Mouse (Mus musculus): ENCODE measurements around the gene Fignl2. TPM values are rescaled to one million over a fixed set of nuclear protein-coding genes. Genes with fewer than 3 reads are reported as not detected.

The Fignl2 gene
- total RNA-seq, 2 experiments from 2014 or later = 13.5 to 13.8 TPM

GRCm38 (mm10) chr15:101094979-101095378, 16.6 kb upstream of the Fignl2 start:
- no peak for DNase-seq (ENCODE audit: low spot score in 2 of 2)

- no peak for DNase-seq (ENCODE audit: low spot score in 2 of 2)
These were observed 15.6 kb upstream of the Fignl2 start for GRCm38 (mm10) chr15:101093988-101094387.

DNA sequence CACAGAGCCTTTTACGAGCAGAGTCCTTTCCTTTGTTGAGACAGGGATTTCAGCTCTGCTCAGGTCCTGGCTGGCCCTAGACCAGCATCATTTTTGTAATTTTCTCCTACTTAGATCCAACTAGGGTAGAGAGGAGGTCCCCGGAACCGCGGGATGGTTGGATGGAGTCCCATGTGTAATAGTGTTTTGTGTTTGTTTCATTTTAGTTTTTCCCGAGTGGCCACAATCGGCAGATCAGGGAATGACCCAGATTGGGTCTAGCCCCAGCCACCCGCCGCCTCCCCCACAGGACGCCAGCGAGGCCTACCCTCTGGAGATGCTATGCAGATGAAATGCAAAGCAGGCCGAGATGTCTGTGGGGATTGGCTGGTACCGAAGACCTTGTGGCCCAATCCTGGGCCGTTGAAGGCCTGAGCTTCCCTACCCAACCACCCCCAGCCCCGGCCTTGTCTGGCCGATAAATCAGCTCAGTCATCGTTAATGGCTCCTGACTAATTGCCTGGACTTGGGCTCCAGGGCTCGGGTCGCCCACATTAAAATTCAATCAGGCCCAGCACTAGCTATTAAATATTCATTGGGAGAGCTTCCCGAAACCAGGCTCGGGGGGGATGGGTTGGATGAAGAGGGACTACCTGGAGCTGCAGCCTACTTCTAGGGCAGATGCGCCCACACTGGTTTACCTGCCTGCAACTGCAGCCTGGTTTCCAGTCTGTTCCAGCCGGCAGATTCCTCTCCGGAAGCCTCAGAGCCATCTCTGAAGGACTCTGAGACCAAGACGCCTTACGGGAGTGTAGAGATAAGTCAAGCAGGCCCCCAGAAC, 14.7 kb upstream of the Fignl2 start:
- DNase-seq (ENCODE audit: low spot score in 2 of 2) = peak in 1 of 2 experiments; percentile 43

DNA sequence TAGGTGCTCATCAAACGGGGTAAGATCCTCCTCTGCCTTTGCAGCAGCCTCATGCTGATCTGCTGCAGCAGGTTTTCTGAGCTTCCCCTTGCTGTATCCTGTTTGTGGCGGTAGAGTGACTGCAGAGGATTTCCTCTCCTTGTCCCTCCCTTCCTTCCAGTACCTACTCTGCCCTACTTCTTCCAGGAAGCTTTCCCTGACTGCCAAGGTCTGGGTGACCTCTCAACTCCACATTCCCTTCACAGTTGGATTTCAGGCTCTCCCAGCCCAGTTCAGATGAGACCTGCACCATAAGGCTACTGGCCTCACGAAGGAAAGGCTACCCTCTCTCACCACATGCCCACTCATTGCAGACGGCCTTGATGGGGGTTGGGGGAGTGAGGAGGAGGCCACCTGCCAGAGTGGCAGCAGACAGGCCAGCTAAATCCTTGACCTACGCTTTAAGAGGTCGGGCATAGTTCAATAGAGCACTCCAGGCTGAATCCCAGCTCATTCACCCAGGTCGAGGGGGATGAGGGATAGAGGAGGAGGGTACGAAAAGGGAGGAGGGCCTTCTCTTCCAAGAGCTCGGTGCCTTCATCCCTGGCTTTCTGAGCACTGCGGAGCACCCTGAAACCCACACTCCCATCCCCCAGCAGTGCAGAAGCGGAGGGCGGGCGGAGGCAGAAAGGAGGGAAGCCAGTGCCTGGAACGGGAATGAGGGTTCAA, 13.9 kb upstream of the Fignl2 start:
- no peak for DNase-seq (ENCODE audit: low spot score in 2 of 2)

- DNase-seq (ENCODE audit: low spot score in 2 of 2) = no peak
These were observed 13.2 kb upstream of the Fignl2 start for GRCm38 (mm10) chr15:101091551-101091950.

GRCm38 (mm10) chr15:101088291-101088690, 9.9 kb upstream of the Fignl2 start:
- DNase-seq (ENCODE audit: low spot score in 2 of 2) = no peak

GRCm38 (mm10) chr15:101086956-101087355, 8.6 kb upstream of the Fignl2 start:
- peak in 1 of 2 experiments; percentile 63 for DNase-seq (ENCODE audit: low spot score in 2 of 2)

GRCm38 (mm10) chr15:101086451-101086850, 8.1 kb upstream of the Fignl2 start:
- no peak for DNase-seq (ENCODE audit: low spot score in 2 of 2)

DNA sequence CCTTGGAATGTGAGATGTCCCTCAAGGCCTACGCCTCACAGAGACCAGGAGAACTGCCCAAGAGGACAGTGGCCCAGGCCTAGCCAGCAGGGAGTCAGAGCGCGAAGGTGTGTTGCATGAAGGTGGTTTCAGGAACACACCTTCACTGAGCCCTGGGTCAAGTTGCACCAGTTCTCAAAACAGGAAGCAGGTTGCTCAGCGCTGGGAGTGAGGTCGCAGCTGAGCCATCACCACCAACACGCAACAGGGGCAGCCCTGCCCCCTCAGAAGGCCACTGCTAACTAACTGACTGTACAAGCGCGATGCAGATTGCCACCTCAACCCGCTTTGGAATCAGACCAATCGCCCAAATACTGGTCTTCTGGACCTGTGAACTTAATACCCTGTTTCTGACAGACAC, 6.1 kb upstream of the Fignl2 start:
- no peak for DNase-seq (ENCODE audit: low spot score in 2 of 2)

GRCm38 (mm10) chr15:101082236-101082635, 3.9 kb upstream of the Fignl2 start:
- no peak for DNase-seq (ENCODE audit: low spot score in 2 of 2)

DNA sequence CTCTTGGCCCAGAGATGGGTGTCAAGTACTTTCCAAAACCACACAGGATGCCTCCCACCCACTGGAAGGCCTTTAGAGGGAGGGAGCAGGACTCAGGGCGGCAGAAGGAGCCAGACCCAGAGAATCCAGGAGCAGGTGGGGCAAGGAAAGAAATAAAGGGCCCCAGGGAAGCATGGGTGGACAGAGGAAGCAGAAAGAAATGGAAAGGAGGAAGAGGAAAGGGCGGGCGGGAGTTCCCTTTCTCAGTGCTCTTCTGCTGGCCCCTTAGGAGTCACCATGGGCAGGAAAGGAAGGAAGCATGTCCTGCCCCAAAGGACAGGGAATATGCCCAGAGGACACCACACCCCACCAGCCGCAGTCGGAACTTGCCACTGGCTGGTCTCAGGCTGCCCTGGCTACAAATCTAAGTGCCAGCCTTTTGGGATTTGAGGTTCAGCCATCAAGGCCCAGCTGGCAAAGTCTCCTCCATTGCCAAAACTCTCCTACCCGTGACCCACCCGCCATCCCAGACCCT, 2.7 kb upstream of the Fignl2 start:
- DNase-seq (ENCODE audit: low spot score in 2 of 2) = no peak

- DNase-seq (ENCODE audit: low spot score in 2 of 2) = no peak
These were observed 1.7 kb upstream of the Fignl2 start for GRCm38 (mm10) chr15:101080031-101080520.

DNA sequence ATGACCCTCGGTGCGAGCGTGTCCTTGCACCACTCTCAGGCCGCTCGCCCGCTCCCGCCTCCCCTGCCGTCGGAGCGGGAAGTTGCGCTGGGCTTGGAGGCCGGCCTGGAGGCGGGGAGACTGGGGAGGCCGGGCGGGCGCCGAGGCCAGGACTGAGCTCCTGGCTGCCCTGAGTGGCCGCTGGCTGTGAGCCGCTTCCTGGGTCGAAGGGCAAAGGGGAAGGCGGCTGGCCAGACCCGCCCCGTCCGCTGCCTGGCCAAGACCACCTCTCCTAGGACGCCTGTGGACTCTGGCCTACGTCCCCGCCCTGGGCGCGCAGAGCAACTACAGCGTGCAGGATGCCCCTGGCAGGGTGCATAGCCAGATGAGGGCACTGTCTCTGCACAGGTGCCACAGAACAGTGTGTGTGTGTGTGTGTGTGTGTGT, 377 bp upstream of the Fignl2 start:
- peak; percentile 77 to 82 for DNase-seq (ENCODE audit: low spot score in 2 of 2)

GRCm38 (mm10) chr15:101077001-101077812, 1.2 kb downstream of the Fignl2 start:
- DNase-seq (ENCODE audit: low spot score in 2 of 2) = no peak

GRCm38 (mm10) chr15:101076071-101077000, 2.0 kb downstream of the Fignl2 start:
- DNase-seq (ENCODE audit: low spot score in 2 of 2) = no peak

GRCm38 (mm10) chr15:101075656-101076055, 2.7 kb downstream of the Fignl2 start:
- no peak for DNase-seq (ENCODE audit: low spot score in 2 of 2)

- DNase-seq (ENCODE audit: low spot score in 2 of 2) = no peak
These were observed 3.2 kb downstream of the Fignl2 start for GRCm38 (mm10) chr15:101075150-101075549.

GRCm38 (mm10) chr15:101074067-101074466, 4.3 kb downstream of the Fignl2 start:
- no peak for DNase-seq (ENCODE audit: low spot score in 2 of 2)

- DNase-seq (ENCODE audit: low spot score in 2 of 2) = no peak
These were observed 5.6 kb downstream of the Fignl2 start for GRCm38 (mm10) chr15:101072736-101073135.

GRCm38 (mm10) chr15:101070762-101071161, 7.6 kb downstream of the Fignl2 start:
- DNase-seq (ENCODE audit: low spot score in 2 of 2) = no peak
